Mouse (Mus musculus): ENCODE data around the gene Ssh1. TPM values are rescaled to one million over a fixed set of nuclear protein-coding genes. Genes with fewer than 3 reads are reported as not detected.
A peak's percentile ranks its signal among the peaks of the same experiment; 100 is the strongest.

Ssh1 gene
- polyA plus RNA-seq, 1 experiment from 2014 or later = 20.4 TPM

DNA sequence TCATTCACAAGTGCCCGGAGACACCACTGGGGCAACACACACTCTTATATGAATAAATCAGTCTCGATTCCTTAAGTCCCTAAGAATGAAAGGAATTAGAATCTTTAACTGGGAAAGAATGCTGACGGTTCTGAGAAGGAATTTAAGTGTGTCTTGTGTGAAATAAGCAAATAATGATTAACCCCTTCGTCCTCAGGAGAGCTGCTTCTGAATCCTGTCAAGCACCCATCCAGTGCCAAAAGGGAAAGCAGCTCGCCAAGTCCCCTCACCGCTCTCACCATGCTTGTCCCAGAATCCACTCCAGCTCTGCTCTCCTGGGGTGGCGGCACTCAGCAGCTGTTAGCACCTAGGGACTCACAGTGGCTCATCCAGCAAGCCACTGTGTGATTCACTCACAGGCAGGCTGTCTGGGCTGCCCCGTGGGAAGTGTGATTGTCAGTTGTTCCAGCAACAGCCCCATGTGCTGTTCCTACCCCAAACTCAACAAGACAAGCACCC lies 92.6 kb downstream of the Ssh1 start:
- Histone ChIP-seq H3K4me3 (no peak overlapping the region), H3K27ac (0 out of 2 replicates have a peak overlapping the region, but pooled peaks have one; percentile 17), H3K9ac (no peak overlapping the region), H3K4me1 (peaks cover 31% of the 10 kb centered on the region; the same call in 1 of the 2 replicates), H3K9me3 (no peaks in the 10 kb centered on the region), H3K4me2 (replicated peaks) (no peak overlapping the region), H3K36me3 (no peaks in the 10 kb centered on the region), H3K27me3 (no peaks in the 10 kb centered on the region)
- WGBS = 53% methylated on average over 8 of the region's 8 CpGs
- no peak for ATAC-seq (ENCODE audit: insufficient number of reproducible peaks, insufficient read depth, low FRiP score, low TSS enrichment)

DNA sequence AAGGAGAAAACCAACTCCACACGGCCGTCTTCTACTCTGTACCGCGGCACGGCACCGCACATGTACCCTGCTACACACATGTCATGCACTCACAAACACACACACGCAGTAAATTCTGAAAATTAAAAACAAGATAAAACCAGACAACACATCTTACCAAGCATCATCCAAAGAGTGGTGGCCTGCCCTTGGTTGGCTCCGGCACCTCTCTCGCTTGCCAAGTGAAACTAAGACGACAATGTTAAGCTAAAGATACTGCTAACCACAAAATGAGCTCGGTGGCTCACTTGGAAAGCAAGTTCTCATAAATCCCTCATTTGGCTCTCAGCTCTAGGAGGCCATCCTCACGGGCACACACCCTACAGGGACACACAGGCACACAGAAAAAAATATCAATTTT lies 94.2 kb downstream of the Ssh1 start:
- Histone ChIP-seq H3K9ac (no peak overlapping the region), H3K4me1 (peaks cover 22% of the 10 kb centered on the region; the same call in 1 of the 2 replicates), H3K4me3 (no peak overlapping the region), H3K4me2 (replicated peaks) (no peak overlapping the region), H3K27ac (no peak overlapping the region), H3K9me3 (no peaks in the 10 kb centered on the region), H3K27me3 (no peaks in the 10 kb centered on the region), H3K36me3 (no peaks in the 10 kb centered on the region)
- ATAC-seq (ENCODE audit: insufficient number of reproducible peaks, insufficient read depth, low FRiP score, low TSS enrichment) = no peak
- WGBS = 93% methylated on average over 12 of the region's 12 CpGs

DNA sequence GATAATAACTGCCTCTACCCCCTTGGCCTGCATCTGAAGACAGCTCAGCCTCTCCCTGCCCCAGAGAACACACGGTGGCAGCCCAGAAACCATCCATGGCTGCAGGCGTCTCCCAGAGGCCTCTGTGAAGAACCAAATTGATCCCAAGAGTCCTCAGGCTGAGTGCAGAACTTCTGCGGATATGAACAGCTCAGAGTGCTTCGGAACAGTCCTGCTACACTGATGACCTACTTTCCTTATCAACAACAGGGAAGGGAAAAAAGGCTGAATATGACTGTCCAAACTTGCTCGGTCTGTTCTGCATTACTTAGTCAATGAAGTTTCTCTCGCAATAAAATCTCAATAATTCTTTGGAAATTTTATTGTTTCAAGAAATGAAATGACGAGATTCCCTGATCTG lies 101.7 kb downstream of the Ssh1 start:
- no peak for ATAC-seq (ENCODE audit: insufficient number of reproducible peaks, insufficient read depth, low FRiP score, low TSS enrichment)
- H3K4me2 ChIP-seq (replicated peaks) = no peak overlapping the region
- 84% methylated on average over 7 of the region's 7 CpGs for WGBS
- H3K36me3 ChIP-seq = no peaks in the 10 kb centered on the region
- H3K27me3 ChIP-seq = no peaks in the 10 kb centered on the region
- H3K9me3 ChIP-seq = no peaks in the 10 kb centered on the region
- H3K4me1 ChIP-seq = peaks cover 27% of the 10 kb centered on the region
- H3K9ac ChIP-seq = no peak overlapping the region
- no peak overlapping the region for H3K4me3 ChIP-seq
- no peak overlapping the region for H3K27ac ChIP-seq

DNA sequence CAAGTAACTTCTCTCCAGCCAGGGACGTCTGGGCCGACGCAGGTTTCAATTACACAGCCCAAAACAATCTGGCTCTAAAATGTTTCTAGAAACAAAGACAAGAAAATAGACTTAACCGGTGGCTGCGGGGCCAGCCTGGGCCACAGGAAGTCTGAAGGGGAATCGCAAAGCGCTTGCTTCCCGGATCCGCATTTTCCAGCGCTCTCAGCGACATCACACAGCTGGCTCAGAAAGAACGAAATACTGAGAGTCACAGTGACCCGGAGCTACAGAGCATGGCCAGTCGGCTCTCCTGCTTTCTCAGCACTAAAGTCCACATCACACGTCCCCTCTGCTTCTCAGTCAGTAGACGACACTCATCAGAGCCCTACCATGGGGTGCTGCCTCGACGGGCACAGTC lies 102.8 kb downstream of the Ssh1 start:
- Histone ChIP-seq H3K9ac (no peak overlapping the region), H3K4me1 (peaks cover 28% of the 10 kb centered on the region), H3K27me3 (no peaks in the 10 kb centered on the region), H3K36me3 (no peaks in the 10 kb centered on the region), H3K4me2 (replicated peaks) (no peak overlapping the region), H3K27ac (peak overlapping the region; percentile 46; the same call in 1 of the 2 replicates), H3K4me3 (no peak overlapping the region), H3K9me3 (no peaks in the 10 kb centered on the region)
- ATAC-seq (ENCODE audit: insufficient number of reproducible peaks, insufficient read depth, low FRiP score, low TSS enrichment) = no peak
- WGBS = 75% methylated on average over 18 of the region's 18 CpGs

DNA sequence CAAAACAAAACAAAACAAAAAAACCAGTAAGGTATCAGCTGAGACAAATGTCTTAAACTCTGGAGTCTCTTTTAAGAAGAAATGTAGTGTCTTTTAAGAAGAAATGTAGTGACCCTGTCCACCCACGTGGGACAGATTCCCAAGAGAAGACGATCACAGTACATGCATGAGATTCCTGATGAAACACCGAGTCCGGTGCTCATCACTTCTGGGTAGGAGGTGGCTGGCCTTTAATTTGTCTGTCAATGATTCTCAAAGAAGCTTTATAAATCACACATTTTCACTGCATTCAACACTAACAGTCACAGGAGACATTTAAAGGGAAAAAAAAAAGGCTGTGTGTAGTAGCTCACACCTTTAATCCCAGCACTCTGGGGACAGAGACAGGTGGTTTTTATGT lies 103.8 kb downstream of the Ssh1 start:
- ATAC-seq (ENCODE audit: insufficient number of reproducible peaks, insufficient read depth, low FRiP score, low TSS enrichment) = no peak
- no peaks in the 10 kb centered on the region for H3K27me3 ChIP-seq
- WGBS = 44% methylated on average over 4 of the region's 4 CpGs

DNA sequence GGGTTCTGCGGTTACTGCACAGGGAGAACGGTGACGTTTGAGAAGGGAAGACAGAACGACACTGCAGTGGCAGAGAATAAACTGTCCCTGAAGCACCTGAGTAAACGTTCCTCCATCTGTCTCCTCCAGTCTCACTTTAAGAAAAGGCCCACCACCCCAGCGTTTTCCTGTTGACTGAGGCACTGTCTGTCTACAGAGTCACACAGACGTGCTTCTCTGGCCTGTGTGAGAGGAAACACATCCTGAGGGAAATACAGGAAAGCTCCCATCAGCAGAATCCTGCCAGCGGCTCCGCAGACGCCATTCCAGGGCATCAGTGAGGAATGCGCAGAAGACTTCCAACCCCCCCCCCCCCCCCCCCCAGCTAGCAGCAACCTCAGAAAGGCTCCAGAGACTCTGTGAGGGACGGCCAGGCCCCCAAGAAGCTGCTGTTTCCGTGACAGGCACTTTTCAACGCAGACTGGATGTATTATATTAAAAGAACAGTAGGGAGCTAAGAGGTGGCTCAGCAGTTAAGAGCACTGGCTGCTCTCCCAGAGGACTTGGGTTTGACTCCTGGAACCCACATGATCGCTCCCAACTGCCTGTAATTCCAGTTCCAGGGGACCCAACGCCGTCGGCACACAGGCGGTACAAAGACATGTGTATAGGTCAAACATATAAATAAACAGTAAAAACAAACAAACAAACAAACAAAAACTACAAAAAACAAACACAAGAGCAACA lies 104.3 kb downstream of the Ssh1 start:
- Histone ChIP-seq H3K27me3 (no peaks in the 10 kb centered on the region), H3K4me2 (replicated peaks) (peak overlapping the region; percentile 21; the same call in 1 of the 2 replicates), H3K4me3 (0 out of 2 replicates have a peak overlapping the region, but pooled peaks have one; percentile 7), H3K9ac (no peak overlapping the region), H3K36me3 (no peaks in the 10 kb centered on the region), H3K9me3 (no peaks in the 10 kb centered on the region), H3K27ac (peak overlapping the region; percentile 69), H3K4me1 (peaks cover 34% of the 10 kb centered on the region)
- ATAC-seq (ENCODE audit: insufficient number of reproducible peaks, insufficient read depth, low FRiP score, low TSS enrichment) = no peak
- 13% methylated on average over 19 of the region's 19 CpGs for WGBS

More for the DNA sequence above, 103.8 kb downstream of the Ssh1 start:
- no peaks in the 10 kb centered on the region for H3K36me3 ChIP-seq
- H3K4me1 ChIP-seq = peaks cover 34% of the 10 kb centered on the region
- H3K27ac ChIP-seq = no peak overlapping the region; the same call in 1 of the 2 replicates
- H3K4me2 ChIP-seq (replicated peaks) = no peak overlapping the region
- no peak overlapping the region for H3K9ac ChIP-seq
- no peaks in the 10 kb centered on the region for H3K9me3 ChIP-seq
- H3K4me3 ChIP-seq = no peak overlapping the region

DNA sequence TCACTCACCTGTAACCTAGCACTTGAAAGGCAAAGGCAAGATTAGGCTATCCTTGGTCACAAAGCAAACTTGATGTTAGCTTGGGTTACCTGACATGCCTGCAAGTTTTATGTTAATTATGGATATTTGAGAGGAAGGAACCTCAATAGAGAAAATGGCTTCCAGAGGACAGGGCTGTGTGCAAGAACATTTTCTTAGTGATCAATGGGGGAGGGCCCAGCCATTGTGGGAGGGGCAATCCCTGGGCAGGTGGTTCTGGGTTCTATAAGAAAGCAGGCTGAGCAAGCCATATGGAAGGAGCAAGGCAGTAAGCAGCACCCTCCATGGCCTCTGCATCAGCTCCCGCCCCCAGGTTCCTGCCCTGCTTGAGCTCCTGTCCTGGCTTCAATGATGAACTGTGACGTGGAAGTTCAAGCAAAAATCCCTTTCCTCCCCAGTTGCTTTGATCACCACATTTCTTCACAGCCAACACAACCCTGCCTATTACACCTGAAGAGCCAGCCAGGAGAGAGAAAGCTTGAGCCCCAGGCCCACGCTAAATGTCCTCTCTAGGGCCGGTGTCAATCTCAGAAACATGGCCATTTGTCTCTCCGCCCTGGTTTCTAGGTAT lies 105.4 kb downstream of the Ssh1 start:
- H3K4me2 ChIP-seq (replicated peaks) = no peak overlapping the region
- H3K27me3 ChIP-seq = no peaks in the 10 kb centered on the region
- peak overlapping the region; percentile 69 for H3K27ac ChIP-seq
- H3K4me1 ChIP-seq = peaks cover 39% of the 10 kb centered on the region
- H3K9me3 ChIP-seq = no peaks in the 10 kb centered on the region
- no peaks in the 10 kb centered on the region for H3K36me3 ChIP-seq
- ATAC-seq (ENCODE audit: insufficient number of reproducible peaks, insufficient read depth, low FRiP score, low TSS enrichment) = no peak
- H3K4me3 ChIP-seq = no peak overlapping the region
- no peak overlapping the region for H3K9ac ChIP-seq
- WGBS = 82% methylated on average over 5 of the region's 5 CpGs

DNA sequence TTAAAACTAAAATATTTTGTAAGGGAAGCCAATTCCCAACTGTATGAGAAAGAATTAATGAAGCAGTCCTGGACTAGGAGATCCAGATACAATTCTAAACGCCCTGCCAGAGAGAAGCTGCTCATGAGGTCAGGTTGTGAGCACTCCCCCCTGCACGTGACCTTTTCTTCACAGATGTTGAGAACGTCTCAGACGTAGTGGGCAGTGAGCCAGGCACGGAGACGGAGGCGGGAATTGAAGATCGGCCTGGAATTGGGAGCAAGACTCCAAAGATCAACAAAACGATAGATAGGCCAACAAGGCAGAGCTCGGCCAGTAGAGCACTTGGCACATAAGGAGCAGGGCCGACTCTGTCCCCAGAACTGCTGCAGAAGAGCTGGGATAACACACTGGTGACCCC lies 106.6 kb downstream of the Ssh1 start:
- H3K4me3 ChIP-seq = no peak overlapping the region
- ATAC-seq (ENCODE audit: insufficient number of reproducible peaks, insufficient read depth, low FRiP score, low TSS enrichment) = no peak
- H3K4me1 ChIP-seq = peaks cover 49% of the 10 kb centered on the region
- no peak overlapping the region for H3K4me2 ChIP-seq (replicated peaks)
- 56% methylated on average over 11 of the region's 11 CpGs for WGBS
- H3K27ac ChIP-seq = no peak overlapping the region
- no peak overlapping the region for H3K9ac ChIP-seq
- H3K27me3 ChIP-seq = no peaks in the 10 kb centered on the region
- H3K36me3 ChIP-seq = no peaks in the 10 kb centered on the region
- H3K9me3 ChIP-seq = no peaks in the 10 kb centered on the region

Other genes with a start within 250 kb of the Ssh1 start
- gene Sart3, start 221.4 kb downstream of the Ssh1 start, polyA plus RNA-seq (2016; fragmentation: Nextera tagmentation; extraction: Ambion mirVana) = 87.8 and 88.3 TPM in 2 replicates
- gene Iscu, start 221.1 kb downstream of the Ssh1 start, polyA plus RNA-seq (2016; fragmentation: Nextera tagmentation; extraction: Ambion mirVana) = 109 and 111 TPM in 2 replicates
- gene Tmem119, start 193.4 kb downstream of the Ssh1 start, polyA plus RNA-seq (2016; fragmentation: Nextera tagmentation; extraction: Ambion mirVana) = 116 and 118 TPM in 2 replicates
- gene Selplg, start 161.2 kb downstream of the Ssh1 start, polyA plus RNA-seq (2016; fragmentation: Nextera tagmentation; extraction: Ambion mirVana) = 1.5 and 1.9 TPM in 2 replicates
- gene Coro1c, start 85.1 kb downstream of the Ssh1 start, polyA plus RNA-seq (2016; fragmentation: Nextera tagmentation; extraction: Ambion mirVana) = 123 and 127 TPM in 2 replicates
- gene Dao, start 9.8 kb upstream of the Ssh1 start, polyA plus RNA-seq (2016; fragmentation: Nextera tagmentation; extraction: Ambion mirVana) = not detected in 2 replicates
- gene Usp30, start 71.6 kb upstream of the Ssh1 start, polyA plus RNA-seq (2016; fragmentation: Nextera tagmentation; extraction: Ambion mirVana) = 16.3 and 17.1 TPM in 2 replicates
- gene Svop, start 97.7 kb upstream of the Ssh1 start, polyA plus RNA-seq (2016; fragmentation: Nextera tagmentation; extraction: Ambion mirVana) = 3.3 and 5.6 TPM in 2 replicates
- 14.6 and 14.7 TPM in 2 replicates for gene Alkbh2, start 134.3 kb upstream of the Ssh1 start, polyA plus RNA-seq (2016; fragmentation: Nextera tagmentation; extraction: Ambion mirVana)
- gene Ung, start 136.5 kb upstream of the Ssh1 start, polyA plus RNA-seq (2016; fragmentation: Nextera tagmentation; extraction: Ambion mirVana) = 54.2 and 54.5 TPM in 2 replicates
- 3.4 and 6.3 TPM in 2 replicates for gene Acacb, start 152.6 kb upstream of the Ssh1 start, polyA plus RNA-seq (2016; fragmentation: Nextera tagmentation; extraction: Ambion mirVana)